Mouse (Mus musculus): ENCODE data around the gene Rcor2. TPM values are rescaled to one million over a fixed set of nuclear protein-coding genes. Genes with fewer than 3 reads are reported as not detected.

Rcor2 gene
- polyA plus RNA-seq, 1 experiment from 2014 or later = 30.0 TPM

Other genes starting within 250 kb of the Rcor2 start
- gene Fermt3, start 247.9 kb upstream of the Rcor2 start, polyA plus RNA-seq (2014; fragmentation: Nextera tagmentation; extraction: Ambion mirVana) = 7.1 and 7.3 TPM in 2 replicates
- 448 and 453 TPM in 2 replicates for gene Stip1, start 227.4 kb upstream of the Rcor2 start, polyA plus RNA-seq (2014; fragmentation: Nextera tagmentation; extraction: Ambion mirVana)
- gene Macrod1, start 210.5 kb upstream of the Rcor2 start, polyA plus RNA-seq (2014; fragmentation: Nextera tagmentation; extraction: Ambion mirVana) = 4.1 and 5.8 TPM in 2 replicates
- gene Flrt1, start 161.6 kb upstream of the Rcor2 start, polyA plus RNA-seq (2014; fragmentation: Nextera tagmentation; extraction: Ambion mirVana) = 3.0 and 3.9 TPM in 2 replicates
- gene Otub1, start 61.0 kb upstream of the Rcor2 start, polyA plus RNA-seq (2014; fragmentation: Nextera tagmentation; extraction: Ambion mirVana) = 247 and 260 TPM in 2 replicates
- gene Cox8a, start 49.7 kb upstream of the Rcor2 start, polyA plus RNA-seq (2014; fragmentation: Nextera tagmentation; extraction: Ambion mirVana) = 807 and 830 TPM in 2 replicates
- gene Naa40, start 26.1 kb upstream of the Rcor2 start, polyA plus RNA-seq (2014; fragmentation: Nextera tagmentation; extraction: Ambion mirVana) = 83.9 and 85.1 TPM in 2 replicates
- gene Mark2, start 74.5 kb downstream of the Rcor2 start, polyA plus RNA-seq (2014; fragmentation: Nextera tagmentation; extraction: Ambion mirVana) = 46.8 and 53.6 TPM in 2 replicates
- gene Spindoc, start 115.7 kb downstream of the Rcor2 start, polyA plus RNA-seq (2014; fragmentation: Nextera tagmentation; extraction: Ambion mirVana) = 35.1 and 47.9 TPM in 2 replicates
- gene 2700081O15Rik, start 150.3 kb downstream of the Rcor2 start, polyA plus RNA-seq (2014; fragmentation: Nextera tagmentation; extraction: Ambion mirVana) = 10.4 and 10.6 TPM in 2 replicates
- gene Rtn3, start 216.0 kb downstream of the Rcor2 start, polyA plus RNA-seq (2014; fragmentation: Nextera tagmentation; extraction: Ambion mirVana) = 78.5 and 94.1 TPM in 2 replicates
- 10.6 and 10.9 TPM in 2 replicates for gene Atl3, start 226.7 kb downstream of the Rcor2 start, polyA plus RNA-seq (2014; fragmentation: Nextera tagmentation; extraction: Ambion mirVana)

Measured in limb, embryonic 11.5 days (tissue).